Mouse (Mus musculus) skeletal muscle tissue, postnatal 0 days (tissue): ENCODE measurements around the gene Dennd2a. TPM values are rescaled to one million over a fixed set of nuclear protein-coding genes. Genes with fewer than 3 reads are reported as not detected.

ENCODE experiments used
- polyA plus RNA-seq: library from polyadenylated mRNA; unstranded; fragments of >200 nt; fragmentation: Nextera tagmentation; extraction: Ambion mirVana; gene quantifications from 2 replicates; pipeline ENCODE4 v1.2.1, GENCODE M21; 2015

The Dennd2a gene
- polyA plus RNA-seq = 8.7 and 9.4 TPM in 2 replicates

GRCm38 (mm10) chr6:39557723-39558261, at the start of gene Dennd2a:
Gene Dennd2a (minus strand): TSS chr6:39557867.

GRCm38 (mm10) chr6:39592401-39593214, 34.9 kb upstream of the Dennd2a start, which contains the start of gene Ndufb2:
Gene Ndufb2 (plus strand): TSS chr6:39592574.

GRCm38 (mm10) chr6:39585517-39585916, 27.9 kb upstream of the Dennd2a start, which contains the start of gene Gm42420:
Gene Gm42420 (plus strand): TSS chr6:39585753.

GRCm38 (mm10) chr6:39573791-39574554, 16.3 kb upstream of the Dennd2a start, which contains the start of gene Adck2:
Gene Adck2 (plus strand): TSS chr6:39573873.

GRCm38 (mm10) chr6:39419851-39420721, 137.6 kb downstream of the Dennd2a start, which contains the start of gene Mkrn1:
Gene Mkrn1 (minus strand): TSS chr6:39420462.

Other genes starting within 250 kb of the Dennd2a start
- gene Slc37a3, start 180.2 kb downstream of the Dennd2a start, polyA plus RNA-seq = 15.9 and 19.2 TPM in 2 replicates
- gene Rab19, start 176.7 kb downstream of the Dennd2a start, polyA plus RNA-seq = 0.71 and 1.5 TPM in 2 replicates
- 26.7 and 27.1 TPM in 2 replicates for gene Mkrn1, start 137.4 kb downstream of the Dennd2a start, polyA plus RNA-seq
- 18.5 and 22.2 TPM in 2 replicates for gene Adck2, start 16.0 kb upstream of the Dennd2a start, polyA plus RNA-seq
- gene Gm42420, start 27.9 kb upstream of the Dennd2a start, polyA plus RNA-seq = 1.3 and 2.1 TPM in 2 replicates
- 535 and 661 TPM in 2 replicates for gene Ndufb2, start 34.7 kb upstream of the Dennd2a start, polyA plus RNA-seq
- 3.9 and 4.5 TPM in 2 replicates for gene Braf, start 167.6 kb upstream of the Dennd2a start, polyA plus RNA-seq